Comparison of ENCODE assay signal across 10 mouse cellular contexts in the genomic region with DNA sequence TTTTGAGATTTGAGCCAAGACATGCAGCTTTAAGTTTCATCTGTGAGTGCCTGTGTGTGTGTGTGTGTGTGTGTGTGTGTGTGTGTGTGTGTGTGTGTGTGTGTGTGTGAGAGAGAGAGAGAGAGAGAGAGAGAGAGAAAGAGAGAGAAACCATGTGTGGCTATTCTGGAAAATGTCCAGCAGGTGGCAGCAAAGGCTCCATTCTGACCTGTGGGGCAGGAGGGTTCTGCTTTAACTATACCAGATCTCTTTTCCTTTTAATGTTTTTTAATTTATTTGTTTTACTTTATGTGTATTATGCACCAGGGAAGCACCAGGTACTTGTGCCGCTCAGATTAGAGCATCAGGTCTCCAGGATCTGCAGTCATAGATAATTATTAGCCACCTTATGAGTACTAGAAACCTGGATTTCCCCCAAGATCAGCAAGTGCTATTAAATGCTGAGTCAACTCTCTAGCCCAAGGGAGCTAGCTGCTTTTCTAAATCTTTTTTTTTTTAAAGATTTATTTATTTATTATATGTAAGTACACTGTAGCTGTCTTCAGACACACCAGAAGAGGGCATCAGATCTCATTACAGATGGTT. TPM values are rescaled to one million over a fixed set of nuclear protein-coding genes. Genes with fewer than 3 reads are reported as not detected.
DNase-seq lines count a peak whose midpoint lies in the region; ATAC-seq and TF ChIP-seq lines count a peak whose summit lies in the region.
"Not testable (repeated sequence)": the region's sequence is repeated elsewhere in the genome, so short reads cannot be mapped to it uniquely, and the experiment has no call there.
"Had no signal": no experiment of that assay in that cellular context is flagged by ENCODE, and none has a peak within 500 bp of the region (broad histone marks: within the 10 kb centered on the region; RNA-seq: fewer than 3 reads in every experiment).

No protein-coding gene starts in this region.

- DNase-seq in ZHBTc4 (ENCODE audit: low read depth, low spot score), result peak; percentile 74
- DNase-seq in cerebellum, adult 9-10 months, result peak; percentile 35
- DNase-seq in gastrocnemius, adult 18-20 months (ENCODE audit: low spot score), result peak; percentile 26
- peak in 1 of 2 experiments; percentile 22 for DNase-seq in left cerebral cortex, adult 2 months (ENCODE audit: extremely low spot score in 1 of 2, low spot score in 2 of 2)

- H3K4me3 ChIP-seq in intestine, postnatal 0 days (ENCODE audit: low read depth, low read length); left cerebral cortex, adult 2 months; small intestine, adult 2 months (ENCODE audit: low read depth, low read length): not testable (repeated sequence)

- WGBS in intestine, postnatal 0 days, result 5% methylated on average over 1 of the region's 1 CpGs
- 11% methylated on average over 1 of the region's 1 CpGs for WGBS in small intestine, adult 2 months

- TF ChIP-seq CTCF in intestine, postnatal 0 days (IDR thresholded peaks at IDR 0.05; ENCODE audit: low read depth), result peak; percentile 74
- TF ChIP-seq CTCF in left cerebral cortex, adult 2 months (IDR thresholded peaks at IDR 0.05), result peak; percentile 53
- peak; percentile 57; the same call in 1 of the 2 replicates for TF ChIP-seq CTCF in small intestine, adult 2 months (IDR thresholded peaks at IDR 0.05; ENCODE audit: extremely low read depth, insufficient read length, insufficient replicate concordance, low read depth, low read length)

- H3K36me3 ChIP-seq in intestine, postnatal 0 days (ENCODE audit: control insufficient read depth, insufficient read depth); small intestine, adult 2 months (ENCODE audit: control insufficient read depth, insufficient read depth, low read length): not testable (repeated sequence)

- not testable (repeated sequence) for H3K9ac ChIP-seq in intestine, postnatal 0 days (ENCODE audit: low read depth, low read length)

- TF ChIP-seq POLR2A in small intestine, adult 2 months (IDR thresholded peaks at IDR 0.05; ENCODE audit: low read depth, low read length), result not testable (repeated sequence)

- H3K27me3 ChIP-seq in intestine, postnatal 0 days (replicated peaks; ENCODE audit: control insufficient read depth, insufficient read depth, low read length); small intestine, adult 2 months (ENCODE audit: control insufficient read depth, insufficient read depth, low read length): not testable (repeated sequence)

- H3K9me3 ChIP-seq in intestine, postnatal 0 days (ENCODE audit: control insufficient read depth), result not testable (repeated sequence)

- intact Hi-C loops in left cerebral cortex, adult 2 months (cut with DNase I), result loop anchor here (1.0 kb wide), 1 partner anchor 42 kb away; no protein-coding TSS in a partner anchor

- H3K4me2 ChIP-seq in intestine, postnatal 0 days (replicated peaks; ENCODE audit: low read depth), result not testable (repeated sequence)

- not testable (repeated sequence) for H3K4me1 ChIP-seq in intestine, postnatal 0 days (replicated peaks; ENCODE audit: control insufficient read depth, insufficient read depth, low read length); small intestine, adult 2 months (ENCODE audit: control insufficient read depth, insufficient read depth, insufficient read length, low read length)

- H3K27ac ChIP-seq in intestine, postnatal 0 days (ENCODE audit: low read depth, low read length); left cerebral cortex, adult 2 months; small intestine, adult 2 months (ENCODE audit: insufficient read depth, low read depth, low read length): not testable (repeated sequence)

- ATAC-seq in intestine, postnatal 0 days, result not testable (repeated sequence)
- ATAC-seq in megakaryocyte-erythroid progenitor cell, adult 5-6 weeks (replicated peaks; ENCODE audit: low FRiP score, low TSS enrichment, poor library complexity, severe bottlenecking), result peak; percentile 89

RNA-seq across cellular contexts. Expression of a gene that starts 11.6 kb away (rescaled TPM):
- total RNA-seq in gastrocnemius, adult 18-20 months (2021), result not detected
- not detected in 2 replicates for polyA plus RNA-seq in intestine, postnatal 0 days (2015; fragmentation: Nextera tagmentation; extraction: Ambion mirVana)
- total RNA-seq in left cerebral cortex, adult 2 months (2021), result not detected
- total RNA-seq in megakaryocyte-erythroid progenitor cell, adult 5-6 weeks (2014; fragmentation: Nextera tagmentation), result not detected in 2 replicates
- not detected in 2 replicates for total RNA-seq in megakaryocyte-erythroid progenitor cell, adult 5-6 weeks (2017)
- polyA plus RNA-seq in small intestine, adult 2 months (2012; rRNA removed), result not detected in 2 replicates
- total RNA-seq: heart, postnatal 25 days had no signal
- polyA plus RNA-seq: forebrain, embryonic 10.5 days; lung, embryonic 16.5 days had no signal

RNA-seq across cellular contexts. Expression of a gene that starts 18.9 kb away (rescaled TPM):
- total RNA-seq in gastrocnemius, adult 18-20 months (2021), result not detected
- not detected in 2 replicates for polyA plus RNA-seq in intestine, postnatal 0 days (2015; fragmentation: Nextera tagmentation; extraction: Ambion mirVana)
- not detected for total RNA-seq in left cerebral cortex, adult 2 months (2021)
- total RNA-seq in megakaryocyte-erythroid progenitor cell, adult 5-6 weeks (2014; fragmentation: Nextera tagmentation), result not detected in 2 replicates
- not detected in 2 replicates for total RNA-seq in megakaryocyte-erythroid progenitor cell, adult 5-6 weeks (2017)
- not detected in 2 replicates for polyA plus RNA-seq in small intestine, adult 2 months (2012; rRNA removed)
- total RNA-seq: heart, postnatal 25 days had no signal
- polyA plus RNA-seq: forebrain, embryonic 10.5 days; lung, embryonic 16.5 days had no signal

RNA-seq across cellular contexts. Expression of a gene that starts 44.0 kb away (rescaled TPM):
- not detected for total RNA-seq in gastrocnemius, adult 18-20 months (2021)
- polyA plus RNA-seq in intestine, postnatal 0 days (2015; fragmentation: Nextera tagmentation; extraction: Ambion mirVana), result not detected in 2 replicates
- not detected for total RNA-seq in left cerebral cortex, adult 2 months (2021)
- not detected in 2 replicates for total RNA-seq in megakaryocyte-erythroid progenitor cell, adult 5-6 weeks (2014; fragmentation: Nextera tagmentation)
- not detected in 2 replicates for total RNA-seq in megakaryocyte-erythroid progenitor cell, adult 5-6 weeks (2017)
- polyA plus RNA-seq in small intestine, adult 2 months (2012; rRNA removed), result not detected in 2 replicates
- total RNA-seq: heart, postnatal 25 days had no signal
- polyA plus RNA-seq: forebrain, embryonic 10.5 days; lung, embryonic 16.5 days had no signal

RNA-seq across cellular contexts. Expression of a gene that starts 45.4 kb away (rescaled TPM):
- 1 to 10 TPM; 3.3 to 4.2 TPM for total RNA-seq in gastrocnemius, adult 18-20 months (2021)
- 2.1 and 2.4 TPM in 2 replicates for polyA plus RNA-seq in intestine, postnatal 0 days (2015; fragmentation: Nextera tagmentation; extraction: Ambion mirVana)
- total RNA-seq in left cerebral cortex, adult 2 months (2021), result 10 to 100 TPM; 12.8 to 14.1 TPM
- total RNA-seq in megakaryocyte-erythroid progenitor cell, adult 5-6 weeks (2014; fragmentation: Nextera tagmentation), result 2.5 and 3.5 TPM in 2 replicates
- 2.5 and 4.7 TPM in 2 replicates for total RNA-seq in megakaryocyte-erythroid progenitor cell, adult 5-6 weeks (2017)
- polyA plus RNA-seq in small intestine, adult 2 months (2012; rRNA removed), result 0.10 TPM in 2 replicates
